Mouse (Mus musculus): Measurements from ENCODE around the gene Ehbp1l1. TPM values are rescaled to one million over a fixed set of nuclear protein-coding genes. Genes with fewer than 3 reads are reported as not detected.
"Not testable (repeated sequence)": the region's sequence is repeated elsewhere in the genome, so short reads cannot be mapped to it uniquely, and the experiment has no call there.

Ehbp1l1 gene
- polyA plus RNA-seq, 1 experiment, result 97.4 TPM

GRCm38 (mm10) chr19:5710068-5710467 is 16.0 kb downstream of the Ehbp1l1 start:
- DNase-seq (ENCODE audit: low spot score), result no peak

DNA sequence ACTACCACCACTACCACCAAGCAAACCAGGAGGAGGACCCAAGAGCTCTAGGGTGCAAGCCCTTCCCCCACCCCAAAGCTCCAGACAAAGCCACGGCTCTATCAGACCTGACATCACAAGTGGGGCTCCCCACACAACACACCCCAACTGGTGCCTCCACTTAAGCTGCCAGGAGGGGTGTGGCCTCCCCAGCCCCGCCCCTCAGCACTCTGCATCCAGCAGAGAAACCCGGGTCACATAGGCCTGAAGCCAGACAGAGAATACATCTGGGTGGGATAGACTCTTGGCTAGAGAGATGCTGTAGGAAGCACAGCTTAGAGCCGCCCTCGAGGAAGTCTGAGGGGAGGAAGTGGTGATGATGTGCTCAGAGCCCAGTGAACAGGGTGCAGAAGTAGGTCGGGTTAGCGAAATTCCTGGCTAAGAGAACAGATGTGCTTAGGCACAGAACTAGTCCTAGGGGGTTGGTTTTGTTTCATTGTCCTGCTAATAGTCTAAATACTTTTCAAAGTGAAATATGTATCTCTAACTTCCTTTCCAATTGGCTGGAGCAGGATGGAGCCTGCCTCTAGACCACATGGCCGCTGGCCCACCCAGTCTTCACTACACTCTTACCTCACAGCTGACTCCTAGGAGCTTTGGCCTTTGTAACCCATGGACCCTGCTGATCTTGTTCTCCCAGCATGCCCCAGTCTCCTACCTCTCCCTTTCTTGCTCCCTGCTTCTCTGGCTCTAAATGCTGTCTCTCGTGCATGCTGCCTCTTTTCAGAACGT is 21.1 kb downstream of the Ehbp1l1 start:
- DNase-seq (ENCODE audit: low spot score), result no peak

DNA sequence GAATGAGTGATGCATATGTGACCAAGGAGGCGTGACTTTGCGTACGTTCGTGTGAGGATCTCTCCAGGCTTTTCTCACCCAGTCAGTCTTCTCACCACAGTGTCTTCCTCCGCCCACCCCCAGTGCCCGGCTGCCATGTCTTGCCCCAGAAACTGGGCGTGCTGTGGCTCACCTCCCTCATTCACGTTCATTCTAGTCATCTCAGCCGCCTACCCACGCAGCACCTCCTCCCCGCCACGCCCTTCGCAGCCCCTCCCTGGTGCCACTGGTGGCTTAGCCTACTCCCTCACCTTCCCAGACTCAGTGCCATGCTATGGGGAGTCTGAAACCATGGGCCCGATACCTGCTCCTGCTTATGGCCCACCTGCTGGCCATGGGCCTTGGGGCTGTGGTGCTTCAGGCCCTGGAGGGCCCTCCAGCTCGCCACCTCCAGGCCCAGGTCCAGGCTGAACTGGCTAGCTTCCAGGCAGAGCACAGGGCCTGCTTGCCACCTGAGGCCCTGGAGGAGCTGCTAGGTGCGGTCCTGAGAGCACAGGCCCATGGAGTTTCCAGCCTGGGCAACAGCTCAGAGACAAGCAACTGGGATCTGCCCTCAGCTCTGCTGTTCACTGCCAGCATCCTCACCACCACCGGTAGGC is 21.8 kb downstream of the Ehbp1l1 start, which contains the start of gene Kcnk7:
TSS of gene Kcnk7 (plus strand) at position 205 of the 638 bp plus-strand sequence.
- DNase-seq (ENCODE audit: low spot score), result no peak

GRCm38 (mm10) chr19:5695849-5696462 is 30.2 kb downstream of the Ehbp1l1 start:
- DNase-seq (ENCODE audit: low spot score), result no peak

GRCm38 (mm10) chr19:5693801-5694200 is 32.3 kb downstream of the Ehbp1l1 start:
- DNase-seq (ENCODE audit: low spot score), result no peak

DNA sequence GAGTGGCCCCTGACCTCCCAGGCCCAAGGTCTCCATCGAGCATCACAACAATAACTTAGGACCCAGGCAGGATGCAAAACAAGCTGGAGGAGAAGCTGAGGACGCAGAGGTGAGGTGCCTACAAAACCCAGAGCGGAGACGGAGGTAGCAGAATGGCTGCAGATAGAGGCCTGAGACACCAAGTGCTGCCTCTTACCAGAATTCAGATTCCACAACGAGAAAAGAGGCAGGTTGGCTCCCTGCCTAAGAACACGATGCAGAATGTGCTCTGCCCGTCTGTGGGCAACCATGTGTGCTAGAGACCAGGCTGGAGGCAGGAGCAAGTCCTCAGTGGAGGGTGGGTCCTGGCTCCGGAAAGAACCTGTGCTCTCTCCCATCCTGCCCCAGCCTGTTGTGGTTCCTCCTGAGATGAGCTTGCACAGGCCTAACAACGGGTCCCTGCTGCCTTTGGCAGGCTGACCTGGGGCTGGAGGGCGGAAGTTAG is 33.2 kb downstream of the Ehbp1l1 start:
- no peak for DNase-seq (ENCODE audit: low spot score)

DNA sequence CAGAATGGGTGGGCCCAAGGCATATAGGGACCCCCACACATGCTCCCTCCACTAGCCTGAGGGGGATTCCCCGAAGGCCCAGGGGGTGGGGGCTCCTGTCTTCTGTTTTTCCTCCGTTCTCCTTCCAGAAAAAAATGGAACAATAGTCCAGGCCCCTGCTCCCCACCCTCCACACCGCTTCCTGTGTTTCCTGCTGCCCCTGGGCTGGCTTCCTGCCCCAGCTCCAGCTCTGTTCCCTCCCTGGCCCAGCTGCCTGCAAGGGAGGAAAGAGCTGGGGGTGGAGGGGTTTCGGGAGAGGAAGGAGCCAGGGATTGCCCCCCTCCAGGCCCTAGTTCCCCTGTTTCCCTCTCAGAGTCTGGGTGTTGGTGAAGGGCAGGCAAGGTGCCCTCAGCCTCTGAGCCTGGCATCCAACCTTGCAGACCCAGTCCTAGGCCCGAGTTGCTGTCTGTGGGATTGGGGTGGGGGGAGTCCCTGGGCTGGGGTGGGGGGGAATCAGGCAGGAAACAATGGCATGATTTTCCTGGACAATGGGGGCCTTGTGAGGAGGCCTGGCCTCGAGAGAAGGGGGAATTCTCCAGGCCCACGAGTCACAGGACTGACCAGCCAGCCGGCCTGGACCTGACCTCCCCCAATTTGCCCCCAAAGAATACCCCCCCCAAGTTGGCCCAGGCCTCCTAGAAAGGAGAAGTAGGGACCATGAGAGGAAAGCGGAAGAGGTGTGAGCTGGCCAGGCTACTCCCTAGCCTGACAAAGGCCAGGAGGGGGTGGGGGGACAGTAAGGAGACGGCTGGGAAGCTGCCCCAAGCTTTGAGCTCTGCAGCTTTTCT is 33.8 kb downstream of the Ehbp1l1 start:
- DNase-seq (ENCODE audit: low spot score), result no peak

GRCm38 (mm10) chr19:5691601-5692000 is 34.5 kb downstream of the Ehbp1l1 start:
- no peak for DNase-seq (ENCODE audit: low spot score)

- no peak for DNase-seq (ENCODE audit: low spot score)
Observed at GRCm38 (mm10) chr19:5690343-5690735, 35.8 kb downstream of the Ehbp1l1 start.

DNA sequence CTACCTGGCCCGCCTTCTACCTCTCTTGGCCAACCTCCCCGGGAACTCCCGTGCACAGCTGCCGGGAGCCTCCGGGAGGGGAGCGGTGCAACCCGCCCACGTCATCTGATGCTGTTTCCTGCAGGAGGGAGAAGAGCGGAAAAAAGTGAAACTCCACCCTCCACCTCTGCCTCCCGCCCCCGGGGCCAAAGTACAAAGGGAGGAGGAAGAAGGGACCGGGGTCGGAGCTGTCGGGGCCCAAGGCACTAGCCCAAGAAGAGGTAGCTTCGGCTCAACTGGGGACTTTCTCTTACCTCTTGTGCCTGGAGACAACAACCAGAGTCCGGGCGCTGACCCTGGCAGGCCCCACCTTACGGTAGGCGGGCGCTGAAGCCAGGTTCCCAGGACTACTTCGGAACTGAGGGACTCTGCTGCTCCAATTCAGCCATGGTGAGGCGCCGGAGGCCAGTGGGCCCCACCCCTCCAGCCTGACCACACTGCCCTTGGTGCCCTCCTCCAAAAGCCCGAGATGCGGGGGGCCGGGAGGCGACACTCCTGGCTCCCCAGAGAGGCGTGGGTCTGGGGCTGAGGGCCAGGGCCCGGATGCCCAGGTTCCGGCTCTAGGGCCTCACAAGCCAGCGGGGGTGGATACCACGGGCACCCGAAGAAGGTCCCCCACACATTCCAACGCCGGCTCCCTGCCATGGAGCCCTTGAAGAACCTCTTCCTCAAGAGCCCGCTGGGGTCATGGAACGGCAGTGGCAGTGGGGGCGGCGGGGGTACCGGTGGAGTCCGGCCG is 36.4 kb downstream of the Ehbp1l1 start:
- DNase-seq (ENCODE audit: low spot score), result peak; percentile 71

GRCm38 (mm10) chr19:5689088-5689428 is 37.1 kb downstream of the Ehbp1l1 start:
- DNase-seq (ENCODE audit: low spot score), result no peak

GRCm38 (mm10) chr19:5688200-5689087 is 37.7 kb downstream of the Ehbp1l1 start, which contains the start of the genes Map3k11 and Pcnx3:
Gene Map3k11 (plus strand): TSS chr19:5688742.
Gene Pcnx3 (minus strand): TSS chr19:5688908.
- peak; percentile 91 for DNase-seq (ENCODE audit: low spot score)

- DNase-seq (ENCODE audit: low spot score), result no peak
Observed at GRCm38 (mm10) chr19:5687738-5688137, 38.4 kb downstream of the Ehbp1l1 start.

- DNase-seq (ENCODE audit: low spot score), result not testable (repeated sequence)
Observed at GRCm38 (mm10) chr19:5686954-5687353, 39.2 kb downstream of the Ehbp1l1 start.

DNA sequence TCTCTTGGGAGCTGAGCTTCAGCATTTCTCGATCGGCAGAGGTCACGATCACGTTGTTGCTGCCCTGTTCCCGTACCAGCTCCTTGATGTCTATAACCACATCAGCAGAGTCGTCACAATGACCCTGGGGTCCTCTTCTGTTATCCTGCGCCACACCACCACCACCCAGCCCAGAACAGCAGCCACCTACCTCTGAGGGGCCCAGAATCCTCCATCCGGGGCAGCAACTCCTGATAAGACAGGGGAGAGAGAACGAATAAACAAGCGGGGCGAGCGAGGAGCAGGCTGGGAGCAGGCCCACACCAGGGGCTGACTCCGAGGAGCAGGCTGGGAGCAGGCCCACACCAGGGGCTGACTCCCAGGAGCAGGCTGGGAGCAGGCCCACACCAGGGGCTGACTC is 39.7 kb downstream of the Ehbp1l1 start:
- no peak for DNase-seq (ENCODE audit: low spot score)

DNA sequence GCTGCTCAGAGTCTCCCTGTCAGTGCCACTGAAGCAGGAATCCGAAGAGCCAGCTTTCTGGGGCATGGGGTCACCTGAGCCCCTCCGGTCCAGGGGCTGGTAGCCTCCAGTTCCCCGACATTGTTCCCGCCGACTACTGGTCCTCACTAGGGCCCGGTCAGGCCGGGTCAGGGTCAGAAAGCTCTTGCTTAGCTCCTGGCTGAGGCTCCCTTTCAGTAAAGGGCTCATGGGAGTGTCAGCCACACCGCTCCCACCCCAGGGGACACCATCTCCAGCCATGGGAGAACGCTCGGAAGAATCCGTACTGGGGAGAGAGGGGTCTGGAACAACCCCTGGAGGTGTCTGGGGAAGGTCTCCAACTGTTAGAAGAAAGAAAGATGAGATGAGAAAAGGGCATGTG is 40.3 kb downstream of the Ehbp1l1 start:
- DNase-seq (ENCODE audit: low spot score), result no peak

GRCm38 (mm10) chr19:5685431-5685830 is 40.7 kb downstream of the Ehbp1l1 start:
- DNase-seq (ENCODE audit: low spot score), result no peak

DNA sequence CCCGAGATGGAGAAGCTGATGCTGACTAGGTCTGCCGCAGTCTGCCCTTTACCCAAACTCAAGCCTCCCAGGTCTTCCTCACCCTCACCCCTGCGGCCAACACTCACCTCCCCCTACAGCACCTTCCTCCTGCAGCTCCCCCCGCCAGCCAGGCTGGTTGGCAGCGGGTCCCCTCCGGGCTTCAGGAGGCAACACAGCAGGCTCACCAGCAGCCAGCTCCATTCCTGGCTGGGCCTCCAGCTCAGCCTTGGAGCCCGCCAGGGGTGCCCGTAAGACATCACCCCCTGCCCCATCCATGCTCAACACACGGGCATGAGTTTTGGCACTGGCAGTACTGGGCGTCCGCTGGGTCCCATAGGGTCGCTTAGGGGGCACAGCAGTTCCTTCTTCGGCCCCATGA is 41.1 kb downstream of the Ehbp1l1 start:
- no peak for DNase-seq (ENCODE audit: low spot score)

DNA sequence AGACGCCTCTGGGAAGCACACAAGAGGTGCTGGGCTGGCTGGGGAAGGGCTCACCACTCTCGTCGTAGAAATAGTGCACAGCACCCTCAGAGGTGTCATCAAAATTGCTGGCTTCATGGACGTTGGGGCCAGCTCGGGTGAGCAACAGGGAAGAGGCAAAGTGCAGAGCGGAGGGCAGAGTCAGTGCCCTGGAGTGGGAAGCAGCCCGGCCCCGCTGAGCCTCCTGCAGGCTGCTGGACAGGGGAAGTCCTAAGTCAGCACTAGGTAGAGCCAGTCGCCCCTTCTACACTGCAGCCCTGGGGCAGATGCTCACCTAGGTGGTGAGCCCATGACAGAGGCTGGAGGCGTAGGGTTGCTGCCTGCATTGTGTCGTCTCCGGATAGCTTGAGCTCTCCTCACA is 41.9 kb downstream of the Ehbp1l1 start:
- DNase-seq (ENCODE audit: low spot score), result no peak

DNA sequence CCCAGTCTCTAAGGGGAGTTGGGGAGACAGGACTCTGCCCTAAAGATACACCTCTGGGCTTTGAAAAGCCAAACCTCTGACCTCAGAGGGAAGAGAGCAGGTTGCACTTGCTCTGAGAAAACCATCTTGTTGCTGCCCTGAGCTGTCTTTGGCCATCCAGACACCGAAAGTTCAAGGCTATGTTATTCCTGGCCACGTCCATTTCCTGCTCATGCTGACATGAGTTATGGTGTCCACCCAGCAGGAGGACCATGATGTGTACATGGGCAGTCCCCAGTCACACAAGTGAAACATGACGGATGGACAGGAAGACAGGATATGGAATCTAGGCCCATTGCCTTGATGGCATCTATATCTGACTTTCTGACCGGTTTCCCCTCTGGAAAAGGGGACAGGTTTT is 45.7 kb downstream of the Ehbp1l1 start:
- DNase-seq (ENCODE audit: low spot score), result no peak

Measured in urinary bladder, adult 2 months (tissue).